Mouse (Mus musculus): Measurements from ENCODE around the gene Zdhhc23.

DNA sequence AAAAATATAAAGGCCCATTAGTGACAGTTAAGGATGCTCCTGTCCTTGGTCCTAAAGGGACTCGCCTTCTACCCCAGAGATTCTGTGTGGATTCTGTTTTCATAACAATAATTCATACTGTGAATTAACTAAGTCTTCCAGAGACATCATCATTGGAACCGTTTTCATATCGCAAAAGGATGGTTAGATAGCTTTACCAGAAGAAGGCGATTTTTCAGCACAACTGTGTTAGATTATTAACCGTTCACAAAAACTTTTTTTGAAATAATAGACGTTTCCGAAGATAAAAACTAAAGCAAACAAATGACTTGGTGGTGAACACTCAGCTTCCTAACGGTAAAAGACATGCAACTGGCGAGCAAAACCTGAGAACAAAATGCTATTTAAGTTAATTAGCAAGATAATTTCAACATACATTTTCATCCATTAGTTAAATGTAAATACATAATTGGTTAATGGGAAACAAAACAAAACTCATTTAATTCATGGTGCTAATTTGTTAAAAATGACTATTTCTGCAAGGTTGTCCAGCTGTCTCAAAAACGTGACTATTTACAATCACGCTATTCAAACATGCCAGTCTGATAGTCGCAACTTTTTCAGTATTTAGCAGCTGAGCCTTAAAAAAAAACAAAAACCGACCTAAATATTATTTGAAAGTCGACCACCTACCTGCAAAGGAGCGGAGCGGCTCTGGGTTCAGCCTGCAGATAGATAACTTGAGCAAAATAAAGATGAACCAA is 36.0 kb upstream of the Zdhhc23 start:
- TF ChIP-seq EP300 (IDR thresholded peaks at IDR 0.05; ENCODE audit: low read depth) (no peak), CTCF (IDR thresholded peaks at IDR 0.05; ENCODE audit: low read depth) (no peak)

Measured in heart, postnatal 0 days (tissue).